Mouse (Mus musculus) ovary, adult 18-20 months (tissue): ENCODE data around the gene Mospd3.
"Not testable (repeated sequence)": the region's sequence is repeated elsewhere in the genome, so short reads cannot be mapped to it uniquely, and the experiment has no call there.

Experiments used
- DNase-seq: peaks from one replicate; pipeline ENCODE4 v3.0.0; 2022; ENCODE audit warnings: low spot score, mixed read lengths

The Mospd3 gene

GRCm38 (mm10) chr5:137615347-137615746 is 14.5 kb upstream of the Mospd3 start:
- no peak for DNase-seq

- not testable (repeated sequence) for DNase-seq
Measured at GRCm38 (mm10) chr5:137614921-137615320, 14.1 kb upstream of the Mospd3 start.

- peak; percentile 66 for DNase-seq
Measured at GRCm38 (mm10) chr5:137613550-137613949, 12.7 kb upstream of the Mospd3 start, which contains the start of gene Pcolce. TSS of gene Pcolce (minus strand) at chr5:137613784.

GRCm38 (mm10) chr5:137613076-137613475 is 12.2 kb upstream of the Mospd3 start:
- DNase-seq, result no peak

- peak; percentile 63 for DNase-seq
Measured at GRCm38 (mm10) chr5:137611245-137611602, 10.4 kb upstream of the Mospd3 start.

- DNase-seq, result peak; percentile 88
Measured at GRCm38 (mm10) chr5:137610548-137611244, 9.8 kb upstream of the Mospd3 start.

GRCm38 (mm10) chr5:137610056-137610455 is 9.2 kb upstream of the Mospd3 start:
- DNase-seq, result no peak

- DNase-seq, result no peak
Measured at GRCm38 (mm10) chr5:137609292-137609691, 8.4 kb upstream of the Mospd3 start.

- DNase-seq, result no peak
Measured at GRCm38 (mm10) chr5:137608654-137609190, 7.9 kb upstream of the Mospd3 start.

- no peak for DNase-seq
Measured at GRCm38 (mm10) chr5:137607860-137608653, 7.2 kb upstream of the Mospd3 start.

- no peak for DNase-seq
Measured at GRCm38 (mm10) chr5:137601365-137601729, 489 bp upstream of the Mospd3 start.

- no peak for DNase-seq
Measured at GRCm38 (mm10) chr5:137600281-137600618, 608 bp downstream of the Mospd3 start.

- no peak for DNase-seq
Measured at GRCm38 (mm10) chr5:137599600-137599999, 1.3 kb downstream of the Mospd3 start.

GRCm38 (mm10) chr5:137598100-137598826 is 2.6 kb downstream of the Mospd3 start:
- DNase-seq, result no peak

- DNase-seq, result no peak
Measured at GRCm38 (mm10) chr5:137597625-137598024, 3.2 kb downstream of the Mospd3 start.

- DNase-seq, result no peak
Measured at GRCm38 (mm10) chr5:137596601-137597261, 4.1 kb downstream of the Mospd3 start.

GRCm38 (mm10) chr5:137595921-137596320 is 4.9 kb downstream of the Mospd3 start:
- DNase-seq, result no peak

- DNase-seq, result no peak
Measured at GRCm38 (mm10) chr5:137590507-137590906, 10.4 kb downstream of the Mospd3 start.

GRCm38 (mm10) chr5:137584976-137585375 is 15.9 kb downstream of the Mospd3 start:
- no peak for DNase-seq

GRCm38 (mm10) chr5:137583670-137584169 is 17.1 kb downstream of the Mospd3 start:
- DNase-seq, result no peak

- no peak for DNase-seq
Measured at GRCm38 (mm10) chr5:137582702-137583101, 18.2 kb downstream of the Mospd3 start.

GRCm38 (mm10) chr5:137580246-137580645 is 20.6 kb downstream of the Mospd3 start:
- no peak for DNase-seq
